Mouse (Mus musculus) forebrain, embryonic 11.5 days (tissue): ENCODE measurements at regions not wholly inside any gene's neighbourhood (a gene's known extent, or its start where the extent isn't known, plus 50 kb on each side); places are given as distances from the start of the nearest gene placed in this dataset.
"Not testable (repeated sequence)": the region's sequence is repeated elsewhere in the genome, so short reads cannot be mapped to it uniquely, and the experiment has no call there.

Experiments
- ATAC-seq: fragments of 200-750 bp; cut with Nextera tagmentation; replicated peaks from 2 replicates; pipeline ENCODE4 v1.8.0; 2017; ENCODE audit warnings: moderate TSS enrichment; ENCODE audit not compliant: low FRiP score
- DNase-seq: peaks from one replicate; pipeline ENCODE4 v3.0.0-alpha.2; 2017; ENCODE audit warnings: low spot score
- H3K27ac ChIP-seq: fragments of 300-500 bp; sonication (generic); 2 replicates; pipeline ENCODE4 v1.5.1; 2014; ENCODE audit warnings: low read depth, low read length
- H3K27me3 ChIP-seq: fragments of 300-500 bp; sonication (generic); 2 replicates; pipeline ENCODE4 v1.6.1; 2014; ENCODE audit warnings: mild to moderate bottlenecking, low read length, mixed read lengths; ENCODE audit not compliant: control insufficient read depth, insufficient read depth
- H3K36me3 ChIP-seq: fragments of 300-500 bp; sonication (generic); 2 replicates; pipeline ENCODE4 v1.6.1; 2014; ENCODE audit warnings: mild to moderate bottlenecking, low read length, moderate library complexity, mixed read lengths; ENCODE audit not compliant: control insufficient read depth, insufficient read depth
- H3K4me1 ChIP-seq: fragments of 300-500 bp; sonication (generic); replicated peaks from 2 replicates; pipeline ENCODE4 v1.6.1; 2014; ENCODE audit warnings: low read length, mixed read lengths; ENCODE audit not compliant: control insufficient read depth, insufficient read depth
- H3K4me2 ChIP-seq: fragments of 300-500 bp; sonication (generic); 2 replicates; pipeline ENCODE4 v1.6.1; 2014; ENCODE audit warnings: low read depth, mild to moderate bottlenecking, low read length, moderate library complexity, mixed read lengths; ENCODE audit not compliant: severe bottlenecking
- H3K4me3 ChIP-seq: fragments of 300-500 bp; sonication (generic); 2 replicates; pipeline ENCODE4 v1.5.1; 2014; ENCODE audit warnings: low read depth, low read length
- H3K9ac ChIP-seq: fragments of 300-500 bp; sonication (generic); 2 replicates; pipeline ENCODE4 v1.6.1; 2014; ENCODE audit warnings: low read length
- H3K9me3 ChIP-seq: fragments of 300-500 bp; sonication (generic); 2 replicates; pipeline ENCODE4 v1.6.1; 2016; ENCODE audit warnings: low read length, mixed read lengths; ENCODE audit not compliant: control insufficient read depth
- WGBS: fragments of 180-500 bp; shearing (Covaris S2); extraction: QIAGEN DNeasy Blood & Tissue Kit; methylation state at CpG from one replicate; pipeline ENCODE4 v1.1.7; 2014; 5-methylcytosine and 5-hydroxymethylcytosine counted together

GRCm38 (mm10) chr13:103638038-103638437 lies 136.4 kb downstream of the Srek1 start:
- ATAC-seq (no peak), DNase-seq (no peak)
- Histone ChIP-seq H3K9ac (no peak overlapping the region), H3K27me3 (no peaks in the 10 kb centered on the region), H3K9me3 (no peaks in the 10 kb centered on the region), H3K27ac (no peak overlapping the region), H3K4me1 (no peaks in the 10 kb centered on the region), H3K4me3 (no peak overlapping the region), H3K36me3 (no peaks in the 10 kb centered on the region), H3K4me2 (no peak overlapping the region)

GRCm38 (mm10) chr13:103637414-103637813 lies 137.0 kb downstream of the Srek1 start:
- no peak overlapping the region for H3K9ac ChIP-seq
- ATAC-seq (no peak), DNase-seq (no peak)
- no peak overlapping the region for H3K27ac ChIP-seq
- H3K4me2 ChIP-seq = no peak overlapping the region
- H3K36me3 ChIP-seq = no peaks in the 10 kb centered on the region
- H3K27me3 ChIP-seq = no peaks in the 10 kb centered on the region
- H3K9me3 ChIP-seq = no peaks in the 10 kb centered on the region
- H3K4me1 ChIP-seq = no peaks in the 10 kb centered on the region
- WGBS = 84% methylated on average over 3 of the region's 3 CpGs
- no peak overlapping the region for H3K4me3 ChIP-seq

- no peak overlapping the region for H3K9ac ChIP-seq
- no peak overlapping the region for H3K4me3 ChIP-seq
- H3K27ac ChIP-seq = no peak overlapping the region
- no peaks in the 10 kb centered on the region for H3K36me3 ChIP-seq
- no peaks in the 10 kb centered on the region for H3K4me1 ChIP-seq
- H3K27me3 ChIP-seq = no peaks in the 10 kb centered on the region
- H3K4me2 ChIP-seq = no peak overlapping the region
- DNase-seq (no peak), ATAC-seq (no peak)
- no peaks in the 10 kb centered on the region for H3K9me3 ChIP-seq
- 87% methylated on average over 2 of the region's 2 CpGs for WGBS
Observed at GRCm38 (mm10) chr13:103636595-103636994, 137.8 kb downstream of the Srek1 start.

- Histone ChIP-seq H3K9ac (no peak overlapping the region), H3K4me1 (no peaks in the 10 kb centered on the region), H3K4me2 (no peak overlapping the region), H3K36me3 (no peaks in the 10 kb centered on the region), H3K4me3 (no peak overlapping the region), H3K9me3 (no peaks in the 10 kb centered on the region), H3K27me3 (no peaks in the 10 kb centered on the region), H3K27ac (no peak overlapping the region)
- WGBS = 82% methylated on average over 2 of the region's 2 CpGs
- DNase-seq (no peak), ATAC-seq (no peak)
Observed at GRCm38 (mm10) chr13:103623810-103624209, 150.6 kb downstream of the Srek1 start.

- no peak for DNase-seq
- H3K4me3 ChIP-seq = no peak overlapping the region
- WGBS = 53% methylated on average over 6 of the region's 6 CpGs
Observed at GRCm38 (mm10) chr13:103623319-103623718, 151.1 kb downstream of the Srek1 start.

GRCm38 (mm10) chr13:103622324-103622723 lies 152.1 kb downstream of the Srek1 start:
- DNase-seq = no peak
- 10% methylated on average over 5 of the region's 5 CpGs for WGBS
- no peak overlapping the region for H3K9ac ChIP-seq

More at GRCm38 (mm10) chr13:103623319-103623718, 151.1 kb downstream of the Srek1 start:
- H3K27ac ChIP-seq = no peak overlapping the region
- no peaks in the 10 kb centered on the region for H3K9me3 ChIP-seq
- no peak overlapping the region for H3K4me2 ChIP-seq
- H3K27me3 ChIP-seq = no peaks in the 10 kb centered on the region
- H3K36me3 ChIP-seq = no peaks in the 10 kb centered on the region
- ATAC-seq = no peak
- H3K4me1 ChIP-seq = no peaks in the 10 kb centered on the region
- H3K9ac ChIP-seq = no peak overlapping the region

GRCm38 (mm10) chr13:103620958-103621357 lies 153.4 kb downstream of the Srek1 start:
- H3K4me2 ChIP-seq, H3K9ac ChIP-seq, H3K9me3 ChIP-seq, H3K4me3 ChIP-seq, ATAC-seq, H3K27me3 ChIP-seq, H3K27ac ChIP-seq, H3K36me3 ChIP-seq, DNase-seq, H3K4me1 ChIP-seq: not testable (repeated sequence)
- WGBS = 91% methylated on average over 5 of the region's 5 CpGs

More at GRCm38 (mm10) chr13:103622324-103622723, 152.1 kb downstream of the Srek1 start:
- H3K9me3 ChIP-seq = no peaks in the 10 kb centered on the region
- no peaks in the 10 kb centered on the region for H3K27me3 ChIP-seq
- H3K4me1 ChIP-seq = no peaks in the 10 kb centered on the region
- no peak overlapping the region for H3K4me3 ChIP-seq
- no peaks in the 10 kb centered on the region for H3K36me3 ChIP-seq
- no peak overlapping the region for H3K4me2 ChIP-seq
- no peak for ATAC-seq
- H3K27ac ChIP-seq = no peak overlapping the region

- Histone ChIP-seq H3K4me2 (no peak overlapping the region), H3K36me3 (no peaks in the 10 kb centered on the region), H3K4me3 (no peak overlapping the region), H3K27me3 (no peaks in the 10 kb centered on the region), H3K27ac (no peak overlapping the region), H3K4me1 (no peaks in the 10 kb centered on the region), H3K9ac (no peak overlapping the region), H3K9me3 (no peaks in the 10 kb centered on the region)
- no peak for ATAC-seq
- 94% methylated on average over 10 of the region's 10 CpGs for WGBS
- no peak for DNase-seq
Observed at GRCm38 (mm10) chr13:103613333-103613725, 161.1 kb downstream of the Srek1 start.

GRCm38 (mm10) chr13:103612720-103613332 lies 161.6 kb downstream of the Srek1 start:
- H3K4me2 ChIP-seq = no peak overlapping the region
- H3K9ac ChIP-seq = no peak overlapping the region
- no peaks in the 10 kb centered on the region for H3K4me1 ChIP-seq
- 66% methylated on average over 11 of the region's 11 CpGs for WGBS
- H3K4me3 ChIP-seq = no peak overlapping the region
- H3K9me3 ChIP-seq = no peaks in the 10 kb centered on the region
- H3K27me3 ChIP-seq = no peaks in the 10 kb centered on the region
- no peaks in the 10 kb centered on the region for H3K36me3 ChIP-seq
- DNase-seq = no peak
- no peak overlapping the region for H3K27ac ChIP-seq
- no peak for ATAC-seq
